Mouse (Mus musculus): ENCODE measurements at regions not wholly inside any gene's neighbourhood (a gene's known extent, or its start where the extent isn't known, plus 50 kb on each side); places are given as distances from the start of the nearest gene placed in this dataset.

DNA sequence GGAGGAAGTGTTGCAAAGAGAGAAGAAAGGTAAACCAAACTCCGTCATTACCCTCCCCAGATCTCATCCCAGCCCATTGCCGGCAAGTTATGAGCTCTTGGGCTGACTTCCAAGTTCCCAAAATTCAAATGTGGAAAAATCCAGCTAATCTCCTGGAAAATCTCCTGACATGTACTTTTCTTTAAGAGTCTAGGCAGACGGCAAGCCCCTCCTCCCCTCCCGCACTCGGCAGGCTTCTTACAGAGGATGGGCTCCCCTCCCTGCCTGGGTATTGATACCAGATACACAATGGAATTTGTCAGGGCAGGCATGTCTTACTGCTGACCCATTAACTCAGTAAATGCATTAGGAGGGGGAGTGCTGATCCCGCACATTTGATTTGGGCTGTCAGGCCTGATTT is 271.0 kb downstream of the Pax1 start:
- Histone ChIP-seq H3K4me1 (ENCODE audit: control insufficient read depth, insufficient read depth, low read length) (no peaks in the 10 kb centered on the region), H3K4me3 (replicated peaks; ENCODE audit: control insufficient read depth, low read depth, low read length) (no peak overlapping the region), H3K27ac (ENCODE audit: control insufficient read depth, insufficient read depth, low read depth, low read length, poor library complexity) (no peak overlapping the region)
- TF ChIP-seq POLR2A (IDR thresholded peaks at IDR 0.05; ENCODE audit: borderline replicate concordance, control insufficient read depth, low read depth, low read length): no peak
- TF ChIP-seq CTCF (IDR thresholded peaks at IDR 0.05; ENCODE audit: control insufficient read depth, insufficient read depth, low read length): no peak
- 82% methylated on average over 6 of the region's 6 CpGs for WGBS

DNA sequence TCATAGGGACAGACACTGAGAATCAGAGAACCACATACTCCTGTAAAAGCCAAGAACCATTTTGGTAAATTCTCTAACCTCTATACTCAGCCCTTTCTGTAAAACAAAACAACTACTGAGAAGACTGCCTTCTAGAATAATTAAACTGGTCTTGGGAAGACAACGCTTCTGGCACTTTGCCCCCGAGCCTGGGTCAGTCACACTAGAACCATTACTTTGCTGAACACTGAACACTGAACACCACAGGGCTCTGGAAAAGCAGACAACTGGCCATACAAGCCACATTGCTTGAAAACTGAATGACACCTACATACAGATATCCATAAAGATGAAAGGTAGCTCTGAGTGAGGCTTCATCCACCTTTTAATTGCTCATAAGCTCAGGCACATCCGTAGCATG is 268.0 kb downstream of the Pax1 start:
- WGBS: 77% methylated on average over 3 of the region's 3 CpGs
- Histone ChIP-seq H3K4me3 (replicated peaks; ENCODE audit: control insufficient read depth, low read depth, low read length) (no peak overlapping the region), H3K4me1 (ENCODE audit: control insufficient read depth, insufficient read depth, low read length) (no peaks in the 10 kb centered on the region), H3K27ac (ENCODE audit: control insufficient read depth, insufficient read depth, low read depth, low read length, poor library complexity) (no peak overlapping the region)
- TF ChIP-seq POLR2A (IDR thresholded peaks at IDR 0.05; ENCODE audit: borderline replicate concordance, control insufficient read depth, low read depth, low read length): no peak
- TF ChIP-seq CTCF (IDR thresholded peaks at IDR 0.05; ENCODE audit: control insufficient read depth, insufficient read depth, low read length): no peak

DNA sequence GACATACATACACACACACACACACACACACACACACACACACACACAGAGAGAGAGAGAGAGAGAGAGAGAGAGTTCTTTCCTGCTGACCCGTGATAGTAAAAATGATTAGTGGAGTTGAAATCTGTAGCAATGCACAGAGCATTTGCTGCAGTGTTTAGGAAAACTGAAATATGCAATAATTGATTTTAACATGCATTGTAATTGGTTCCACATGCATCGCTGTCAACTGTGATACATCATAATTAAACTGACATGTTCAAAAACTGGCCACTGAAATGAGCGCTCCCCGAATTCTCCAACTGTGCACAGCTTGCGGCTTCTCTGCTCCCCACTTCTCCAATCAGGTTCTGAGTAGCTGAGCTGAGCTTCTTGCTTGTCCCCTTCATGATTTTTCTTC is 265.4 kb downstream of the Pax1 start:
- Histone ChIP-seq H3K4me1 (ENCODE audit: control insufficient read depth, insufficient read depth, low read length) (no peaks in the 10 kb centered on the region), H3K27ac (ENCODE audit: control insufficient read depth, insufficient read depth, low read depth, low read length, poor library complexity) (no peak overlapping the region), H3K4me3 (replicated peaks; ENCODE audit: control insufficient read depth, low read depth, low read length) (no peak overlapping the region)
- WGBS: 80% methylated on average over 5 of the region's 5 CpGs
- TF ChIP-seq CTCF (IDR thresholded peaks at IDR 0.05; ENCODE audit: control insufficient read depth, insufficient read depth, low read length): no peak
- TF ChIP-seq POLR2A (IDR thresholded peaks at IDR 0.05; ENCODE audit: borderline replicate concordance, control insufficient read depth, low read depth, low read length): no peak

DNA sequence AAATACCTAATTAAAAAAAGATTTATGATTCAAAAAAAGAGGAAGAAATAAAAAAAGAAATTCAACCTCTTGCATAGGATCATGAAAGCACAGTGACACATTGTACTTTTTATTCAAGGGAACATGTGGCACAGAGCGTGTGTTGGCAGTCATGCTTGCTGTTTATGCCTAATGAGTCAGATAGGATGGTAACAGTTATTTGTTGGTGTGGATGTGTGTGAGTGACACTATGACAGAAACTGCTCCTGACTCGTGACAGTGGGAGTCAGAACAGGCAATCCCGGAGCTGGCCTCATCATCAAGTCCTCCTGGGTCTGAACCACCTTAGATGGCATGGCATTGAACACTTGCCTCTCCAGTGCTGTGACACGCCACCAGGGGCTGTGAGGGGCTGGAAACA is 261.4 kb downstream of the Pax1 start:
- TF ChIP-seq POLR2A (IDR thresholded peaks at IDR 0.05; ENCODE audit: borderline replicate concordance, control insufficient read depth, low read depth, low read length): no peak
- WGBS: 63% methylated on average over 4 of the region's 4 CpGs

GRCm38 (mm10) chr2:147617849-147618248 is 256.1 kb downstream of the Pax1 start:
- no peaks in the 10 kb centered on the region for H3K4me1 ChIP-seq (ENCODE audit: control insufficient read depth, insufficient read depth, low read length)
- no peak for TF ChIP-seq CTCF (IDR thresholded peaks at IDR 0.05; ENCODE audit: control insufficient read depth, insufficient read depth, low read length)
- TF ChIP-seq POLR2A (IDR thresholded peaks at IDR 0.05; ENCODE audit: borderline replicate concordance, control insufficient read depth, low read depth, low read length): no peak
- 75% methylated on average over 10 of the region's 10 CpGs for WGBS
- H3K4me3 ChIP-seq (replicated peaks; ENCODE audit: control insufficient read depth, low read depth, low read length): no peak overlapping the region
- H3K27ac ChIP-seq (ENCODE audit: control insufficient read depth, insufficient read depth, low read depth, low read length, poor library complexity): no peak overlapping the region

More for the DNA sequence above, 261.4 kb downstream of the Pax1 start:
- Histone ChIP-seq H3K4me1 (ENCODE audit: control insufficient read depth, insufficient read depth, low read length) (no peaks in the 10 kb centered on the region), H3K4me3 (replicated peaks; ENCODE audit: control insufficient read depth, low read depth, low read length) (no peak overlapping the region), H3K27ac (ENCODE audit: control insufficient read depth, insufficient read depth, low read depth, low read length, poor library complexity) (no peak overlapping the region)

DNA sequence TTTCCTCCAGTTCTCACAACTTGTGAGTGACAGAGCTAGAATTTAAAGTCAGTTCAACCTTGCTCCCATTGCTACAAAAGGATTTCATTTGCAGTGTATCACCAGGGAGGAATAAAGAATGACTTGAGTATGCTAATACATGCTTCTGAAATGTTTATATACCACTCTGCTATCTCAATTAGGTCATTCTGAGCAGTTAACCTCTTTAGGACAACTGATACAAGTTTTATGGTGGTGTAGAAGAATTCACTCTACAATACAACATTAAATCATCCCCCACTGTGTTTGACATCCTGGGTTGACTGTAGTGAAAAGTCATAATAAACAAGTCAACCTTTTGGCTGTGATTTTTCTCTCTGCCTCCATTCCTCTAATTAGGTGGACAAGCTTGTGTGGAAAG is 248.6 kb downstream of the Pax1 start:
- TF ChIP-seq POLR2A (IDR thresholded peaks at IDR 0.05; ENCODE audit: borderline replicate concordance, control insufficient read depth, low read depth, low read length) (no peak), CTCF (IDR thresholded peaks at IDR 0.05; ENCODE audit: control insufficient read depth, insufficient read depth, low read length) (no peak)
- Histone ChIP-seq H3K4me1 (ENCODE audit: control insufficient read depth, insufficient read depth, low read length) (no peaks in the 10 kb centered on the region), H3K27ac (ENCODE audit: control insufficient read depth, insufficient read depth, low read depth, low read length, poor library complexity) (no peak overlapping the region), H3K4me3 (replicated peaks; ENCODE audit: control insufficient read depth, low read depth, low read length) (no peak overlapping the region)

- TF ChIP-seq POLR2A (IDR thresholded peaks at IDR 0.05; ENCODE audit: borderline replicate concordance, control insufficient read depth, low read depth, low read length): no peak
- no peak for TF ChIP-seq CTCF (IDR thresholded peaks at IDR 0.05; ENCODE audit: control insufficient read depth, insufficient read depth, low read length)
- WGBS: 58% methylated on average over 2 of the region's 2 CpGs
- Histone ChIP-seq H3K4me1 (ENCODE audit: control insufficient read depth, insufficient read depth, low read length) (no peaks in the 10 kb centered on the region), H3K4me3 (replicated peaks; ENCODE audit: control insufficient read depth, low read depth, low read length) (no peak overlapping the region), H3K27ac (ENCODE audit: control insufficient read depth, insufficient read depth, low read depth, low read length, poor library complexity) (no peak overlapping the region)
Measured at GRCm38 (mm10) chr2:147601639-147602038, 239.9 kb downstream of the Pax1 start.

- H3K4me3 ChIP-seq (replicated peaks; ENCODE audit: control insufficient read depth, low read depth, low read length): no peak overlapping the region
- H3K27ac ChIP-seq (ENCODE audit: control insufficient read depth, insufficient read depth, low read depth, low read length, poor library complexity): no peak overlapping the region
- no peaks in the 10 kb centered on the region for H3K4me1 ChIP-seq (ENCODE audit: control insufficient read depth, insufficient read depth, low read length)
- TF ChIP-seq CTCF (IDR thresholded peaks at IDR 0.05; ENCODE audit: control insufficient read depth, insufficient read depth, low read length): no peak
- no peak for TF ChIP-seq POLR2A (IDR thresholded peaks at IDR 0.05; ENCODE audit: borderline replicate concordance, control insufficient read depth, low read depth, low read length)
- 58% methylated on average over 1 of the region's 1 CpGs for WGBS
Measured at GRCm38 (mm10) chr2:147572413-147572812, 210.7 kb downstream of the Pax1 start.

DNA sequence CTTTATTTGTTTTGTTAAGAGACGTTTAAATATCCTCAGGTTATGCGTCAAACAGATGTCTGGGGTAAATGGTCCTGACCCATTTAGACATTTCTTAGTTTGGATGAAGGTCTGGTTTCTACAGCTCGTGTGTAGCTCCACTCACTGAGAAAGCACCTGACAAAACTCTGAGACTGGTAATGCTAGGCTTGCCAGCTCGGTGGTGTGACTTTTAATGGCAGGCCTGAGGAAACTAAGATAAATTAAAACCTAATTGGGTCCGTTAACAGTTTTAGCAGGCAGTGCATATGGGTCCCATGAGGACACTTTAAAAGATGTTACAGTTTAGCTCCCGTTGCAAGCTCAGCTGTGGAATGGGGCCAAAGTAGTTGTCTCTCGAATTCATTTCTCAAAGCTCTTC is 199.5 kb downstream of the Pax1 start:
- TF ChIP-seq CTCF (IDR thresholded peaks at IDR 0.05; ENCODE audit: control insufficient read depth, insufficient read depth, low read length): no peak
- TF ChIP-seq POLR2A (IDR thresholded peaks at IDR 0.05; ENCODE audit: borderline replicate concordance, control insufficient read depth, low read depth, low read length): no peak
- WGBS: 73% methylated on average over 7 of the region's 7 CpGs
- no peak overlapping the region for H3K27ac ChIP-seq (ENCODE audit: control insufficient read depth, insufficient read depth, low read depth, low read length, poor library complexity)
- no peaks in the 10 kb centered on the region for H3K4me1 ChIP-seq (ENCODE audit: control insufficient read depth, insufficient read depth, low read length)
- H3K4me3 ChIP-seq (replicated peaks; ENCODE audit: control insufficient read depth, low read depth, low read length): no peak overlapping the region
